Mouse (Mus musculus) erythroblast, embryonic 14.5 days (primary cell): ENCODE measurements around the gene Sgsm1.

Experiments used
- GATA1 ChIP-seq: IDR thresholded peaks from 2 replicates; pipeline ENCODE4 v1.6.1; 2012; ENCODE audit warnings: low read length, inconsistent platforms, mixed read lengths
- TAL1 ChIP-seq: IDR thresholded peaks from 3 replicates; pipeline ENCODE4 v1.6.1; 2012; ENCODE audit warnings: low read length, inconsistent platforms, mixed read lengths

DNA sequence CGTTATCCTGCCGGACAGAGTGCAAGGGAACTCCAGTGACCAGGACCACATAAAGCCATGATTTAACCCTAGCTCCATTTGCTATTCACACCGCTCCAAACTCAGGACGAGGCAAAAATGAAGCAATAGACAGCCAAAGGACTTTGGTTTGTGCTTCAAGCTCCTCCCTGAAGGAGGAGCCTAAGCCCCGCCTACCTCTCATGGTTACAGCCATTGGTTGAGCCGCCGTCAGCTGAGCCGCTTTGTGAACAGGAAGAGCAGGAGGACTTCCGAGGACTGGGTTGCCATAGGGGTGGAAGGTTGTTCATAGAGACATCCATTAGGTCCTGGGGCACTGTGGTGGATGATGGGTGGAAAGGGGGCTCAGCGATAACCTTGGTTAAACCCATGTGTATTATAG, 34.7 kb downstream of the Sgsm1 start:
- TF ChIP-seq TAL1 (no peak), GATA1 (no peak)
